Mouse (Mus musculus) layer of hippocampus, adult 9-10 months (tissue): ENCODE measurements around the gene Cts8.
A peak's percentile ranks its signal among the peaks of the same experiment; 100 is the strongest.

Experiments
- DNase-seq: peaks from one replicate; pipeline ENCODE4 v3.0.0; 2022; ENCODE audit warnings: low spot score

Cts8 gene

DNA sequence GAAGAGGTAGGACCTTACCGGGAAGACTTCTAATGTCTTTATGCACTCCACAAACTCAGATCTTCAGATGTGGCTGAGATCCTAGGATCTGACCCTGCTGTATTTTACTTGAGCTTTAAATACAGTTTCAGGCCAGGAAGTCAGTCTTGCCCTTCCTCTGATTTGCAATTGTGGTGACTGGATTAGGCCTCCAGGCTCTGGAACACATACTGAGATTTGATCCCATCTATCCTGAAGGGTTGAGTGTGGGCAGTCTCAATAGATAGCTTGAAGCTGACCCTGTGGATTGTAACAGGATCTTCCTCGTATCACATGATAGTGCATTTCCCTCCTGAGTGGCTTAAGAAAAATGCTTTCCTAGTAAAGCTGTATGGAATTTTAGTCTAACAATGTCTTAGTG lies at the start of gene Cts8:
Gene Cts8 (minus strand): TSS at position 101 of the 400 bp plus-strand sequence.
- DNase-seq = no peak

DNA sequence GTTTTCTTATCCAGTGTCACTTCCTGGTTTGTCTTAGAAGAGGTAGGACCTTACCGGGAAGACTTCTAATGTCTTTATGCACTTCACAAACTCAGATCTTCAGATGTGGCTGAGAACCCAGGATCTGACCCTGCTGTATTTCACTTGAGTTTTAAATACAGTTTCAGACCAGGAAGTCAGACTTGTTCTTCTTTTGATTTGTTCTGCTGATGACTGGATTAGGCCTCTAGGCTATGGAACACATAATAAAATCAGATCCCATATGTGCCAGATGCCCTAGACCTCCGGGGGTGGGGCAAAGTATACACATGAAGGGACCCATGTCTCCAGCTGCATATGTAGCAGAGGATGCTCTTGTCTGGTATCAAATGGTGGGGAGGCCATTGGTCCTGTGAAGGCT lies 33.6 kb upstream of the Cts8 start, which contains the start of gene Gm49398:
Gene Gm49398 (minus strand): TSS at position 101 of the 400 bp plus-strand sequence.
- no peak for DNase-seq

DNA sequence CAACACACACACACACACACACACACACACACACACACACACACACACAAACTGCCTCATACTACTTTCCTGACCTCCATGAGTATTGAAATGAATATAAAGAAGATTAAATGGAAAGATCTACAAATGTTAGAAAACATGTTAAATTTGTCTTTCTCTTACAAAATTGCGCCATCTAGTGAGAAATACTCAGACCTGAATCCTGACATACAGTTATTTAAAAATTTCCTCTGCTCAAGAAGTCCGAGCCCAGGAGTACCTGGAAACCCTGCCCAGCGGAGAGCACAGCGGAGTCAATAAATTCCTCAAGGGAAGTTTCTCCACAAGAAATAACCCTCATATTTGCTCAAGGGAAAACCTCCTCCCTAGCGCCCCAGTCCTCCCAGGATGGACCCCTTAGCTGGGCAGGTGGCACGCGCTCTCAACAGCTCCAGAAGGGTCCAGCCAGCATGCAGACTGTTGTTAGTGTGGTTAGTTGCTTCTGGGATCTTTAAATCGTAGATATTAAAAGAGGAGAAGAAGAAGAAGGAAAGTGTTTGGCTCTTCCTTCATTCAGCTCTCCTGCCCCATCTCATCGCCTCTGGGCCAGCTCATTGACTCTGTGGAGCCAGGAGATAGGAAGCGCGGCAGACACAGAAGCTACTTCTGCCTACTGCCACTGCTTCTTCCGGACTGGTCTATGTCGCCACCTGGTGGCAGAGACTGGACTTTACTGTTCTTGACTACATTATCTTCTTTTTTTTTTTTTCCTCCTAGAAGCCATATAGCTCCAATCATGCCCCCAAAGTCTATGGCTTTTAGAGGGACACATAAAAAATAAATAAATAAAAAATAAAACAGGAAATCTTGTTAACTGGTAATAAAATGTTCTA lies 13.8 kb downstream of the Cts8 start:
- peak; percentile 10 for DNase-seq

DNA sequence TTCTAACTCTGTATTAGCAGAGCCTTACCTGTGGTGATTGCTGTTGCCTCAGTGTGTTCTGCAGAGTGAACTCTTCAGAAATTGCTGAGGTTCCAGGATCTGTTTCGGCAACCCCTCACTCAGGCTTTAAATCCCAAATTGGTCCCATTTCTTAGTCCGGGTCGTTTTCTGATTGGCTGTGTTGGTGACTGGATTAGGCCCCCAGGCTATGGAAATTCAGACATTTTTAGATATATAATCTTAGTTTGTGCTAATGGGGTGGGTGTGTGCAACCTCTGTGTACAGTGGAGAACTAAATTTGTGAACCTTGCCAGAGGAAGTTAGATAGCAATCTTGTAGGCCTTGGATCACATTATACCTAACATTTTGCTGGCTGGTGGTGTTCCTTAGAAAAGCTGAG lies 51.8 kb downstream of the Cts8 start, which contains the start of gene Cts6:
Gene Cts6 (minus strand): TSS at position 101 of the 400 bp plus-strand sequence.
- DNase-seq = no peak
